Mouse (Mus musculus) liver, embryonic 14.5 days (tissue): Measurements from ENCODE around the gene Ugt1a6a. TPM values are rescaled to one million over a fixed set of nuclear protein-coding genes. Genes with fewer than 3 reads are reported as not detected.
A peak's percentile ranks its signal among the peaks of the same experiment; 100 is the strongest.

Experiments used
- ATAC-seq: fragments of 200-750 bp; cut with Nextera tagmentation; 2 replicates; pipeline ENCODE4 v1.8.0; 2017; ENCODE audit warnings: moderate number of reproducible peaks, mild to moderate bottlenecking, moderate library complexity; ENCODE audit not compliant: insufficient read depth
- DNase-seq, 3 experiments: peaks; one replicate each; pipeline ENCODE4 v3.0.0-alpha.2; 2012 to 2013; ENCODE audit warnings: low read depth in 3 of 3, low spot score in 3 of 3
- H3K27ac ChIP-seq: fragments of 300-500 bp; sonication (generic); 2 replicates; pipeline ENCODE4 v1.5.1; 2014; ENCODE audit warnings: moderate library complexity, mild to moderate bottlenecking, control low read depth, inconsistent platforms
- H3K27me3 ChIP-seq: fragments of 300-500 bp; sonication (generic); 2 replicates; pipeline ENCODE4 v1.6.1; 2014; ENCODE audit warnings: mild to moderate bottlenecking, low read length, moderate library complexity; ENCODE audit not compliant: control insufficient read depth, insufficient read depth
- H3K36me3 ChIP-seq: fragments of 300-500 bp; sonication (generic); replicated peaks from 2 replicates; pipeline ENCODE4 v1.6.1; 2014; ENCODE audit warnings: low read depth; ENCODE audit not compliant: control insufficient read depth, insufficient read depth
- H3K4me1 ChIP-seq, 2 experiments: fragments of 200-500 bp in 1 of 2; fragments of 300-500 bp in 1 of 2; sonication (generic) in 1 of 2; replicated peaks; 2 replicates each; pipeline ENCODE4 v1.6.1; 2012 to 2014; ENCODE audit warnings: antibody characterized with exemption in 1 of 2, inconsistent platforms in 1 of 2, low read length in 1 of 2; ENCODE audit not compliant: control insufficient read depth in 2 of 2, insufficient read depth in 2 of 2
- H3K4me2 ChIP-seq: fragments of 300-500 bp; sonication (generic); 2 replicates; pipeline ENCODE4 v1.6.1; 2014; ENCODE audit warnings: low read depth, mild to moderate bottlenecking, control low read depth, moderate library complexity
- H3K4me3 ChIP-seq, 2 experiments: fragments of 200-500 bp in 1 of 2; fragments of 300-500 bp in 1 of 2; sonication (generic) in 1 of 2; 2 replicates each; pipeline ENCODE4 v1.5.1; 2012 to 2014; ENCODE audit warnings: low read depth in 2 of 2, low read length in 2 of 2, mild to moderate bottlenecking in 2 of 2, control low read depth in 1 of 2, inconsistent platforms in 1 of 2, moderate library complexity in 1 of 2; ENCODE audit not compliant: insufficient read depth in 1 of 2
- H3K9ac ChIP-seq: fragments of 300-500 bp; sonication (generic); replicated peaks from 2 replicates; pipeline ENCODE4 v1.6.1; 2014; ENCODE audit warnings: mild to moderate bottlenecking, control low read depth, moderate library complexity
- H3K9me3 ChIP-seq: fragments of 300-500 bp; sonication (generic); 2 replicates; pipeline ENCODE4 v1.6.1; 2016; ENCODE audit warnings: low read length, mixed read lengths; ENCODE audit not compliant: control insufficient read depth
- CTCF ChIP-seq: IDR thresholded peaks from 2 replicates; pipeline ENCODE4 v1.5.1; 2016; ENCODE audit warnings: antibody characterized with exemption, low read depth, control low read depth
- EP300 ChIP-seq: IDR thresholded peaks from 2 replicates; pipeline ENCODE4 v1.6.1; 2016; ENCODE audit warnings: antibody characterized with exemption, low read depth
- WGBS: fragments of 180-500 bp; shearing (Covaris S2); extraction: QIAGEN DNeasy Blood & Tissue Kit; methylation state at CpG from one replicate; pipeline ENCODE4 v1.1.7; 2014; ENCODE audit not compliant: insufficient replicate concordance; 5-methylcytosine and 5-hydroxymethylcytosine counted together
- polyA plus RNA-seq, 2 experiments: library from polyadenylated mRNA; depleted of rRNA in 1 of 2; stranded (reverse) in 1 of 2; unstranded in 1 of 2; fragments of >200 nt; fragmentation: Nextera tagmentation in 1 of 2; extraction: Ambion mirVana in 1 of 2; gene quantifications; 2 replicates each; pipeline versions ENCODE4 v1.2.1 to v1.2.3; 2012 to 2014

Gene Ugt1a6a
- polyA plus RNA-seq, 2 experiments, result 3.6 to 7.1 TPM

- DNase-seq (no peak), ATAC-seq (peak; percentile 12; the same call in 1 of the 2 replicates)
- no peak overlapping the region for H3K4me2 ChIP-seq
- H3K27ac ChIP-seq, result no peak overlapping the region
- no peaks in the 10 kb centered on the region for H3K4me1 ChIP-seq
- WGBS, result 48% methylated on average over 11 of the region's 11 CpGs
- H3K36me3 ChIP-seq, result no peaks in the 10 kb centered on the region
- no peak overlapping the region for H3K4me3 ChIP-seq
- no peaks in the 10 kb centered on the region for H3K27me3 ChIP-seq
- peaks cover 36% of the 10 kb centered on the region for H3K9me3 ChIP-seq
- H3K9ac ChIP-seq, result no peak overlapping the region
- TF ChIP-seq EP300 (no peak), CTCF (no peak)
Measured at GRCm38 (mm10) chr1:88235046-88235893, 100.7 kb downstream of the Ugt1a6a start.

- no peak for TF ChIP-seq CTCF
- no peak for TF ChIP-seq EP300
- Histone ChIP-seq H3K4me3 (no peak overlapping the region), H3K9ac (no peak overlapping the region), H3K4me1 (no peaks in the 10 kb centered on the region), H3K27me3 (no peaks in the 10 kb centered on the region), H3K27ac (no peak overlapping the region), H3K9me3 (peaks cover 43% of the 10 kb centered on the region), H3K4me2 (no peak overlapping the region), H3K36me3 (no peaks in the 10 kb centered on the region)
- DNase-seq (no peak), ATAC-seq (no peak)
- WGBS, result 37% methylated on average over 4 of the region's 4 CpGs
Measured at GRCm38 (mm10) chr1:88235894-88236415, 101.3 kb downstream of the Ugt1a6a start.

DNA sequence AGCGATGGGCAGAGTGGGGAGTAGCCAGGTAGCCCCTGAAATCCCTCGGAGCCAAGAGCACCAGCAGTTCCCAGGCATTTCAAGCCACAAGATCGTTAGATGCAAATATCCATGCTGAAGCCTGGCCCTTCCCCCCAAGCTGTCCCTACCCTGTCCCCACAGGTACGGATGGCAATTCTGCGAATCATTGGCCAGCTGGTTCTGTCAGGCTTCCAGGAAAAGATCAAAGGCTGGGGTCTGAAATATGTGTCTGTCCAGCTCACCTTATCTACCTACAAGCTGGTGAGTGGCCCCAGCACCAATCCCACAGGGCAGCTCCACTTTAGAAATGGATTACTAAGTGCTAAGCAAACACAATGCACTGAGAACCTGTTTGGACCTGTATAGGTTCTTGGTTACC, 102.7 kb downstream of the Ugt1a6a start:
- H3K9me3 ChIP-seq, result peaks cover 39% of the 10 kb centered on the region
- ATAC-seq (no peak), DNase-seq (no peak)
- no peaks in the 10 kb centered on the region for H3K4me1 ChIP-seq
- H3K27me3 ChIP-seq, result no peaks in the 10 kb centered on the region
- no peak overlapping the region for H3K27ac ChIP-seq
- TF ChIP-seq CTCF, result no peak
- H3K36me3 ChIP-seq, result no peaks in the 10 kb centered on the region
- no peak overlapping the region for H3K4me3 ChIP-seq
- WGBS, result 49% methylated on average over 5 of the region's 5 CpGs
- H3K4me2 ChIP-seq, result no peak overlapping the region
- no peak overlapping the region for H3K9ac ChIP-seq

GRCm38 (mm10) chr1:88238771-88239170, 104.2 kb downstream of the Ugt1a6a start:
- TF ChIP-seq CTCF, result no peak
- no peak for TF ChIP-seq EP300

GRCm38 (mm10) chr1:88240072-88240471, 105.5 kb downstream of the Ugt1a6a start:
- Histone ChIP-seq H3K4me2 (no peak overlapping the region), H3K27me3 (no peaks in the 10 kb centered on the region), H3K27ac (no peak overlapping the region), H3K9me3 (peaks cover 40% of the 10 kb centered on the region), H3K4me3 (no peak overlapping the region), H3K9ac (no peak overlapping the region), H3K4me1 (no peaks in the 10 kb centered on the region), H3K36me3 (no peaks in the 10 kb centered on the region)
- 58% methylated on average over 5 of the region's 5 CpGs for WGBS
- ATAC-seq (no peak), DNase-seq (no peak)
- TF ChIP-seq CTCF, result no peak
- TF ChIP-seq EP300, result no peak

More at GRCm38 (mm10) chr1:88238771-88239170, 104.2 kb downstream of the Ugt1a6a start:
- no peak for ATAC-seq
- Histone ChIP-seq H3K9me3 (peaks cover 46% of the 10 kb centered on the region), H3K4me3 (no peak overlapping the region), H3K27me3 (no peaks in the 10 kb centered on the region), H3K4me1 (no peaks in the 10 kb centered on the region), H3K4me2 (no peak overlapping the region), H3K27ac (no peak overlapping the region), H3K36me3 (no peaks in the 10 kb centered on the region), H3K9ac (no peak overlapping the region)
- no peak for DNase-seq
- 53% methylated on average over 6 of the region's 6 CpGs for WGBS
